Mouse (Mus musculus) kidney, adult 2 months (tissue): ENCODE results near the gene Snap91. TPM values are rescaled to one million over a fixed set of nuclear protein-coding genes. Genes with fewer than 3 reads are reported as not detected.
A peak's percentile ranks its signal among the peaks of the same experiment; 100 is the strongest.

Experiments
- DNase-seq: peaks from one replicate; pipeline ENCODE4 v3.0.0; 2021
- H3K27ac ChIP-seq: fragments of 200-500 bp; 2 replicates; pipeline ENCODE4 v1.5.1; 2012; ENCODE audit warnings: low read depth, low read length, control low read depth, inconsistent platforms; ENCODE audit not compliant: insufficient read depth
- H3K27me3 ChIP-seq: fragments of 200-500 bp; replicated peaks from 2 replicates; pipeline ENCODE4 v1.6.1; 2012; ENCODE audit warnings: mild to moderate bottlenecking, moderate library complexity, low read length, inconsistent platforms; ENCODE audit not compliant: control insufficient read depth, insufficient read depth
- H3K36me3 ChIP-seq: fragments of 200-500 bp; 2 replicates; pipeline ENCODE4 v1.6.1; 2012; ENCODE audit warnings: mild to moderate bottlenecking, moderate library complexity, low read length, inconsistent platforms; ENCODE audit not compliant: control insufficient read depth, insufficient read depth
- H3K4me1 ChIP-seq: fragments of 200-500 bp; 2 replicates; pipeline ENCODE4 v1.6.1; 2011; ENCODE audit warnings: low read length; ENCODE audit not compliant: control insufficient read depth, insufficient read depth
- H3K4me3 ChIP-seq: fragments of 200-500 bp; 2 replicates; pipeline ENCODE4 v1.5.1; 2011; ENCODE audit warnings: mild to moderate bottlenecking, low read depth, low read length, control low read depth; ENCODE audit not compliant: insufficient read depth
- CTCF ChIP-seq: fragments of 200-500 bp; conservative IDR thresholded peaks from 2 replicates; pipeline ENCODE4 v1.5.1; 2011; ENCODE audit warnings: low read depth, mild to moderate bottlenecking, control low read depth, low read length, moderate library complexity, mixed read lengths; ENCODE audit not compliant: insufficient read depth, insufficient read length
- POLR2A ChIP-seq: fragments of 200-500 bp; IDR thresholded peaks from one replicate; pipeline ENCODE4 v1.6.1; 2011; ENCODE audit warnings: low read depth, low read length, control low read depth
- WGBS: fragments of 180-500 bp; shearing (Covaris S2); methylation state at CpG from one replicate; pipeline ENCODE4 v1.1.7; 2018; 5-methylcytosine and 5-hydroxymethylcytosine counted together
- polyA plus RNA-seq: library from polyadenylated mRNA; depleted of rRNA; stranded (reverse); fragments of >200 nt; gene quantifications from 2 replicates; pipeline ENCODE4 v1.2.3, GENCODE M21; 2012

Snap91 gene
- polyA plus RNA-seq, 1 experiment = 4.1 TPM

DNA sequence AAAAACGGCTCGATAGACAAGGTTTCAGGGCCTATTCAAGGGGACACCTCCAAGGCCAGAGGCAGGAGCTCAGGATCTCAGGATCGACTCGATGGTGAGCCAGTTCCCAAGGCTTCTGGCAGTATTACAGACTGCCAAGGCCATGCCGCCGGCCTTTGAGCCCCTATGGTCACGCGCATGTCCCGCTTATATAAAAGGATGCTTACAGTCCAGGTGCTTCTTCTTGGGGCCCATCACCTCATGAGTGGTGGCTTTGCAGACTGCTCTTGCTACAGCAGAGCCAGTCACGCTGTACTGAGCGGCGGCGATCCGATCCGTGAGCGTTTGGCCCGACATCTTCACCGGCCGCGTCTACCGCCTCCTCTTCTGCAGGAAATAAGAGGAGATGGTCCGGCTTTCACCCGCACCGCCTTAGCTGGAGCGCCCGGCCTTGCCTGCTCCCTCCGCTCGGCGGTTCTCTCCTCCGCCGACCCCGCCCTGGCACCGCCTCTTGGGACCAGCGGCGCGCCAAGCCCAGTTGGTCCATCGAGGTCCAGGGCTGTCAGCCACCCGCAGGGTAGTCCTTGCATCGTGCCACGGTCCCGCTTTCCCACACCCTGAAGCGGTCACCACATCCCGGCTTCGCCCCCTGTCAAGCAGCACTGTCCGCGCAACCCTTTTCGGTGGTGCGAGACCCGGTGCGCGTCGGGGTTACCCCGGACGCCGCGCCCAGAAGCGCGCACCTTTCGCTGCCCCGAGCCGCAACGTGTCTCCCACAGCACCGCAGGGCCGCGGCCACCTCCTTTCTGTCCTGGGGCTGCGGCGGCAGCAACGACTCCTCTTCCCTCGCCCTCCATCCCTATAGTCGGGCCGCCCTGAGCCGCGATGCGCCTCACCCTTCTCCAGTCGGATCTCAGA, 990 bp downstream of the Snap91 start:
- peaks cover 4% of the 10 kb centered on the region; the same call in 1 of the 2 replicates for H3K27me3 ChIP-seq
- H3K36me3 ChIP-seq = no peaks in the 10 kb centered on the region
- H3K4me1 ChIP-seq = no peaks in the 10 kb centered on the region
- H3K27ac ChIP-seq = no peak overlapping the region
- peak; percentile 8 for DNase-seq
- H3K4me3 ChIP-seq = peak overlapping the region; percentile 47
- WGBS = 2% methylated on average over 75 of the region's 75 CpGs
- TF ChIP-seq CTCF (no peak), POLR2A (no peak)

GRCm38 (mm10) chr9:86878716-86879115, 1.7 kb downstream of the Snap91 start:
- WGBS = 65% methylated on average over 6 of the region's 6 CpGs
- H3K4me3 ChIP-seq = no peak overlapping the region
- no peak for DNase-seq

GRCm38 (mm10) chr9:86873681-86874080, 6.8 kb downstream of the Snap91 start:
- no peaks in the 10 kb centered on the region for H3K4me1 ChIP-seq
- H3K4me3 ChIP-seq = no peak overlapping the region
- no peak for TF ChIP-seq POLR2A
- TF ChIP-seq CTCF = no peak
- no peak for DNase-seq
- no peak overlapping the region for H3K27ac ChIP-seq
- H3K27me3 ChIP-seq = 0 out of 2 replicates have a peak, but pooled peaks cover 1% of the 10 kb centered on the region
- WGBS = 82% methylated on average over 4 of the region's 4 CpGs
- H3K36me3 ChIP-seq = no peaks in the 10 kb centered on the region

More at GRCm38 (mm10) chr9:86878716-86879115, 1.7 kb downstream of the Snap91 start:
- TF ChIP-seq POLR2A = no peak
- TF ChIP-seq CTCF = no peak
- no peak overlapping the region for H3K27ac ChIP-seq
- H3K27me3 ChIP-seq = peaks cover 4% of the 10 kb centered on the region; the same call in 1 of the 2 replicates
- H3K36me3 ChIP-seq = no peaks in the 10 kb centered on the region
- no peaks in the 10 kb centered on the region for H3K4me1 ChIP-seq

GRCm38 (mm10) chr9:86869586-86870338, 10.7 kb downstream of the Snap91 start:
- 59% methylated on average over 11 of the region's 11 CpGs for WGBS
- Histone ChIP-seq H3K4me3 (no peak overlapping the region), H3K27me3 (no peaks in the 10 kb centered on the region), H3K27ac (no peak overlapping the region), H3K4me1 (no peaks in the 10 kb centered on the region), H3K36me3 (no peaks in the 10 kb centered on the region)
- TF ChIP-seq CTCF = no peak
- TF ChIP-seq POLR2A = no peak
- DNase-seq = no peak

DNA sequence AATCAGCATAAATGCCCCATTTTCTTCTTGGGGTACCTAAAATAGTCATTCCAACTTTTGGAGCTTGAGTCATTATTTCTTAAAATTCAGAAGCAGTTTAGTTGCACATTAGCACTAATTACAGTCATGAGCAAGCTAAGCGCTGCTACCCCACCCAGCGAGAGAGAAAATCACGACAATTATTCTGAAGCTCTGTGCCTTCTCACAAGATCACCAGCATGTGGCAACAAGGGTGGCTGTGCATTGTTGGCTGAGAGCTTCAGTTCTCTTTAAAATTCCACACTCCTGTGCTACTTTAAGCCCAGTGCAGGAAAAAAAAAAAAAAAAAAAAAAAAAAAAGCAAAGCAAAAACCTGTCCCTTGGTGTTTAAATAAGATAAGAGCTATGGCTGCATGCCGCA, 22.4 kb downstream of the Snap91 start:
- Histone ChIP-seq H3K27ac (no peak overlapping the region), H3K36me3 (no peaks in the 10 kb centered on the region), H3K27me3 (no peaks in the 10 kb centered on the region), H3K4me1 (no peaks in the 10 kb centered on the region), H3K4me3 (no peak overlapping the region)
- DNase-seq = no peak
- WGBS = 92% methylated on average over 4 of the region's 4 CpGs
- no peak for TF ChIP-seq CTCF
- no peak for TF ChIP-seq POLR2A

DNA sequence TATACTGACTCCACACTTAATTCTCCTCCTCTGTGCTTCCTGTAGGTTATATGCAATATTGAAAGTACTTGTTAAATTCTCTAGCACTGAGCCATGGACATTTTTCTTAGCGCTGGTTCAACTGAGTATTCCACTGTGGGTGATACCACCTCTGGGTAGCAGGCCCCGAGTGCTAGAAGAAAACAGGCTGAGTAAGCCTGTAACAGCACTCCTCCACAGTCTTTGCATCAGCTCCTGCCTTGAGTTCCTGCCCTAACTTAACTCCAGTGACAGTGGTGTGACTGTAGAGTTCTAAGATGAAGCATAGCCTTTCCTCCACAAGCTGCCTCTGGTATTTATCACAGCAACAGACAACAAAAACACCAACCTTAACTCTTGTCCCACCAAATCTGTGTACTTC, 22.8 kb downstream of the Snap91 start:
- Histone ChIP-seq H3K36me3 (no peaks in the 10 kb centered on the region), H3K4me3 (no peak overlapping the region), H3K4me1 (no peaks in the 10 kb centered on the region), H3K27ac (no peak overlapping the region), H3K27me3 (no peaks in the 10 kb centered on the region)
- TF ChIP-seq POLR2A (no peak), CTCF (no peak)
- no peak for DNase-seq
- WGBS = 92% methylated on average over 2 of the region's 2 CpGs

GRCm38 (mm10) chr9:86852861-86853260, 27.6 kb downstream of the Snap91 start:
- Histone ChIP-seq H3K36me3 (no peaks in the 10 kb centered on the region), H3K4me1 (no peaks in the 10 kb centered on the region), H3K27ac (no peak overlapping the region), H3K27me3 (no peaks in the 10 kb centered on the region), H3K4me3 (no peak overlapping the region)
- DNase-seq = no peak
- WGBS = 94% methylated on average over 3 of the region's 3 CpGs
- TF ChIP-seq POLR2A (no peak), CTCF (no peak)
